Mouse (Mus musculus) cortical plate, adult 2 months (tissue): ENCODE results near the gene Kctd18.

Experiments
- CTCF ChIP-seq: fragments of 200-500 bp; IDR thresholded peaks from 2 replicates; pipeline ENCODE4 v1.5.1; 2011; ENCODE audit warnings: mild to moderate bottlenecking, control low read depth, low read length; ENCODE audit not compliant: insufficient read depth; ENCODE audit errors: extremely low read depth
- POLR2A ChIP-seq: fragments of 200-500 bp; IDR thresholded peaks from 2 replicates; pipeline ENCODE4 v1.6.1; 2011; ENCODE audit warnings: mild to moderate bottlenecking, low read length, control low read depth; ENCODE audit not compliant: insufficient read depth; ENCODE audit errors: extremely low read depth

DNA sequence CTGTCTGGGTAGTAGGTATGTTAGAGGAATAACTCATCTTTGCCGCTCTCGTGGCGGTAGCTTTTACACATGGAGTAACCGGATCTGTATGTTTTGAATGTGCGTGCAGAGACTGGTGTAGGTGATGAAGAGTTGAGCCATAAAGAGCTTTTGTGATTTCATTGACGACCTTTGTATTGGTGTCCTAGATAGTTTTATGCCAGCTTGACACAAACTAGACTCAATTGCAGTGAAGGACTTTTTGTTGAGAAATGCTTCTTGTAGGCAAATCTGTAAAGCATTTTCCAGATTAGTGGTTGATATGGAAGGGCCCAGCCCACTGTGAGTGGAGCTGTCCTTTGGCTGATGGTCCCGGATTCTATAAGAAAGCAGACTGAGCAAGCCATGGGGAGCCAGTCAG is at the start of gene Kctd18:
- TF ChIP-seq CTCF (no peak), POLR2A (no peak)
